Mouse (Mus musculus) CH12.LX (cell line): ENCODE data around the gene Pla1a. TPM values are rescaled to one million over a fixed set of nuclear protein-coding genes. Genes with fewer than 3 reads are reported as not detected.

Experiments used
- DNase-seq: peaks from one replicate; pipeline ENCODE4 v3.0.0-alpha.2; 2013; ENCODE audit errors: extremely low read depth
- H3K27ac ChIP-seq: 2 replicates; pipeline ENCODE4 v1.5.1; 2012; ENCODE audit warnings: low read depth, mild to moderate bottlenecking, control low read depth, moderate library complexity; ENCODE audit not compliant: insufficient read depth
- H3K27me3 ChIP-seq: replicated peaks from 2 replicates; pipeline ENCODE3; 2012; ENCODE audit warnings: inconsistent platforms
- H3K36me3 ChIP-seq, 2 experiments: replicated peaks in 1 of 2; 2 replicates each; pipeline versions ENCODE3 to v1.6.1; 2012; ENCODE audit warnings: inconsistent platforms in 1 of 2, low read length in 1 of 2, mild to moderate bottlenecking in 1 of 2, mixed read lengths in 1 of 2, moderate library complexity in 1 of 2; ENCODE audit not compliant: control insufficient read depth in 1 of 2, insufficient read depth in 1 of 2
- H3K4me1 ChIP-seq, 2 experiments: 2 replicates each; pipeline ENCODE4 v1.6.1; 2012; ENCODE audit warnings: inconsistent platforms in 1 of 2, moderate library complexity in 1 of 2; ENCODE audit not compliant: insufficient read depth in 2 of 2, control insufficient read depth in 1 of 2
- H3K4me2 ChIP-seq: 2 replicates; pipeline ENCODE4 v1.6.1; 2012; ENCODE audit warnings: low read depth, mild to moderate bottlenecking, control low read depth; ENCODE audit not compliant: poor library complexity, insufficient read depth, severe bottlenecking
- H3K4me3 ChIP-seq, 3 experiments: fragments of 150-350 bp in 1 of 3; sonication (generic) in 1 of 3; replicated peaks in 1 of 3; 2 replicates each; pipeline versions ENCODE3 to v1.5.1; 2011 to 2012; ENCODE audit warnings: low read depth in 2 of 3, low read length in 2 of 3, mild to moderate bottlenecking in 2 of 3, moderate library complexity in 2 of 3, control low read depth in 1 of 3, improper control_type of control experiment in 1 of 3, inconsistent platforms in 1 of 3, mixed read lengths in 1 of 3; ENCODE audit not compliant: poor library complexity in 1 of 3
- H3K79me2 ChIP-seq: replicated peaks from 2 replicates; pipeline ENCODE4 v1.6.1; 2012; ENCODE audit warnings: mild to moderate bottlenecking, moderate library complexity; ENCODE audit not compliant: control insufficient read depth, poor library complexity, insufficient read depth, severe bottlenecking; ENCODE audit errors: extremely low read depth
- H3K9ac ChIP-seq: 2 replicates; pipeline ENCODE4 v1.6.1; 2012; ENCODE audit warnings: low read depth, mild to moderate bottlenecking, control low read depth, moderate library complexity; ENCODE audit not compliant: insufficient read depth
- H3K9me3 ChIP-seq: replicated peaks from 2 replicates; pipeline ENCODE3; 2012; ENCODE audit warnings: low read length, inconsistent platforms, mixed read lengths
- BHLHE40 ChIP-seq: IDR thresholded peaks from 2 replicates; pipeline ENCODE4 v1.6.1; 2011; ENCODE audit warnings: mild to moderate bottlenecking, low read depth, low read length, improper control_type of control experiment
- CTCF ChIP-seq, 2 experiments: IDR thresholded peaks in 1 of 2; conservative IDR thresholded peaks in 1 of 2; 2 replicates each; pipeline ENCODE4 v1.5.1; 2011 to 2012; ENCODE audit warnings: low read depth in 2 of 2, low read length in 2 of 2, improper control_type of control experiment in 1 of 2, inconsistent platforms in 1 of 2, mild to moderate bottlenecking in 1 of 2, moderate library complexity in 1 of 2
- E2F4 ChIP-seq: IDR thresholded peaks from 2 replicates; pipeline ENCODE4 v1.6.1; 2011; ENCODE audit warnings: low read depth, low read length, improper control_type of control experiment; ENCODE audit not compliant: insufficient replicate concordance
- ELF1 ChIP-seq: IDR thresholded peaks from 2 replicates; pipeline ENCODE4 v1.6.1; 2014; ENCODE audit warnings: low read depth, mild to moderate bottlenecking, inconsistent platforms, low read length, improper control_type of control experiment
- EP300 ChIP-seq: IDR thresholded peaks from 2 replicates; pipeline ENCODE4 v1.6.1; 2011; ENCODE audit warnings: low read length, improper control_type of control experiment
- ETS1 ChIP-seq: conservative IDR thresholded peaks from 2 replicates; pipeline ENCODE4 v1.6.1; 2012; ENCODE audit warnings: low read depth, mild to moderate bottlenecking, inconsistent platforms, low read length, improper control_type of control experiment, moderate library complexity
- GABPA ChIP-seq: IDR thresholded peaks from 2 replicates; pipeline ENCODE4 v1.6.1; 2012; ENCODE audit warnings: low read depth, low read length, improper control_type of control experiment, inconsistent platforms; ENCODE audit not compliant: insufficient replicate concordance
- HCFC1 ChIP-seq: IDR thresholded peaks from 2 replicates; pipeline ENCODE4 v1.6.1; 2012; ENCODE audit warnings: low read depth, mild to moderate bottlenecking, inconsistent platforms, low read length, improper control_type of control experiment
- IRF4 ChIP-seq: IDR thresholded peaks from 2 replicates; pipeline ENCODE4 v1.6.1; 2014; ENCODE audit warnings: low read depth, mild to moderate bottlenecking, inconsistent platforms, low read length, improper control_type of control experiment
- JUN ChIP-seq: IDR thresholded peaks from 2 replicates; pipeline ENCODE4 v1.6.1; 2011; ENCODE audit warnings: low read depth, mild to moderate bottlenecking, low read length, improper control_type of control experiment, moderate library complexity; ENCODE audit not compliant: insufficient read depth
- JUND ChIP-seq: conservative IDR thresholded peaks from 2 replicates; pipeline ENCODE4 v1.6.1; 2011; ENCODE audit warnings: low read depth, low read length, improper control_type of control experiment
- KAT2A ChIP-seq: IDR thresholded peaks from 2 replicates; pipeline ENCODE4 v1.6.1; 2012; ENCODE audit warnings: low read length, improper control_type of control experiment, inconsistent platforms; ENCODE audit not compliant: insufficient replicate concordance
- MAFK ChIP-seq: IDR thresholded peaks from 2 replicates; pipeline ENCODE4 v1.6.1; 2011; ENCODE audit warnings: low read length, improper control_type of control experiment; ENCODE audit not compliant: insufficient replicate concordance
- MAX ChIP-seq: IDR thresholded peaks from 2 replicates; pipeline ENCODE4 v1.6.1; 2011; ENCODE audit warnings: low read length, improper control_type of control experiment
- MAZ ChIP-seq: IDR thresholded peaks from 2 replicates; pipeline ENCODE4 v1.6.1; 2012; ENCODE audit warnings: low read depth, mild to moderate bottlenecking, inconsistent platforms, low read length, improper control_type of control experiment, moderate library complexity
- MEF2A ChIP-seq: IDR thresholded peaks from 2 replicates; pipeline ENCODE4 v1.6.1; 2014; ENCODE audit warnings: low read depth, mild to moderate bottlenecking, inconsistent platforms, low read length, improper control_type of control experiment, borderline replicate concordance
- MXI1 ChIP-seq: IDR thresholded peaks from 2 replicates; pipeline ENCODE4 v1.6.1; 2011; ENCODE audit warnings: mild to moderate bottlenecking, low read depth, low read length, improper control_type of control experiment
- MYC ChIP-seq: IDR thresholded peaks from 2 replicates; pipeline ENCODE4 v1.6.1; 2011; ENCODE audit warnings: low read depth, mild to moderate bottlenecking, improper control_type of control experiment, low read length
- NELFE ChIP-seq: IDR thresholded peaks from 2 replicates; pipeline ENCODE4 v1.6.1; 2011; ENCODE audit warnings: low read depth, low read length, improper control_type of control experiment
- NRF1 ChIP-seq: IDR thresholded peaks from 2 replicates; pipeline ENCODE4 v1.6.1; 2014; ENCODE audit warnings: low read depth, mild to moderate bottlenecking, inconsistent platforms, low read length, improper control_type of control experiment, moderate library complexity
- PAX5 ChIP-seq: IDR thresholded peaks from 2 replicates; pipeline ENCODE4 v1.6.1; 2012; ENCODE audit warnings: low read length, inconsistent platforms, mixed read lengths
- POLR2A ChIP-seq: IDR thresholded peaks from 2 replicates; pipeline ENCODE4 v1.6.1; 2011; ENCODE audit warnings: low read depth, mild to moderate bottlenecking, improper control_type of control experiment, low read length
- RAD21 ChIP-seq: IDR thresholded peaks from 2 replicates; pipeline ENCODE4 v1.6.1; 2011; ENCODE audit warnings: low read depth, mild to moderate bottlenecking, low read length, improper control_type of control experiment, moderate library complexity
- RCOR1 ChIP-seq: conservative IDR thresholded peaks from 2 replicates; pipeline ENCODE4 v1.6.1; 2012; ENCODE audit warnings: low read depth, mild to moderate bottlenecking, inconsistent platforms, low read length, improper control_type of control experiment
- SIN3A ChIP-seq: IDR thresholded peaks from 2 replicates; pipeline ENCODE4 v1.6.1; 2012; ENCODE audit warnings: low read length, improper control_type of control experiment, inconsistent platforms
- TCF12 ChIP-seq: IDR thresholded peaks from 2 replicates; pipeline ENCODE4 v1.6.1; 2014; ENCODE audit warnings: low read depth, mild to moderate bottlenecking, inconsistent platforms, low read length, improper control_type of control experiment
- ZC3H11A ChIP-seq: IDR thresholded peaks from 2 replicates; pipeline ENCODE4 v1.6.1; 2012; ENCODE audit warnings: low read depth, mild to moderate bottlenecking, inconsistent platforms, low read length, improper control_type of control experiment
- ZMIZ1 ChIP-seq: IDR thresholded peaks from 2 replicates; pipeline ENCODE4 v1.6.1; 2012; ENCODE audit warnings: low read depth, mild to moderate bottlenecking, inconsistent platforms, low read length, improper control_type of control experiment
- dilution Hi-C: fragments of 300-500 bp; cut with MboI; formaldehyde crosslinking; loops from 2 replicates; pipeline ENCODE4 v1.14.3; 2020; ENCODE audit warnings: low sequenced_read_pairs; ENCODE audit not compliant: extremely low pct_unique_long_range_greater_than_20kb, extremely low pct_ligation_motif_present
- in situ Hi-C: fragments of 300-500 bp; cut with MboI; formaldehyde crosslinking; loops from 3 replicates; pipeline ENCODE4 v1.14.3; 2019; ENCODE audit warnings: low sequenced_read_pairs, low pct_ligation_motif_present, low pct_unique_long_range_greater_than_20kb, mixed read lengths
- polyA plus RNA-seq: library from polyadenylated mRNA; unstranded; fragments of >175 nt; gene quantifications from 2 replicates; pipeline ENCODE4 v1.2.1, GENCODE M21; 2012; ENCODE audit warnings: low read depth; ENCODE audit not compliant: insufficient read length
- total RNA-seq, 2 experiments: library from RNA; depleted of rRNA; stranded (reverse); fragments of 300-350 nt in 1 of 2; fragments of >200 nt in 1 of 2; gene quantifications; 2 replicates each; pipeline ENCODE4 v1.2.3; 2012 to 2014

Pla1a gene
- total and polyA plus RNA-seq, 3 experiments, result 9.3 to 27.9 (median 14.3) TPM

GRCm38 (mm10) chr16:38373941-38374340 is 59.0 kb downstream of the Pla1a start:
- Histone ChIP-seq H3K4me1 (peaks cover 73 to 82% of the 10 kb centered on the region in 2 experiments), H3K9me3 (no peaks in the 10 kb centered on the region), H3K9ac (no peak overlapping the region), H3K27ac (peak overlapping the region; percentile 18), H3K4me2 (no peak overlapping the region), H3K27me3 (peaks cover 2% of the 10 kb centered on the region), H3K4me3 (no peak overlapping the region), H3K79me2 (no peaks in the 10 kb centered on the region), H3K36me3 (no peaks in the 10 kb centered on the region)
- in situ Hi-C loops, result no loop called here
- no peak for DNase-seq
- 0 out of 2 replicates have a peak, but pooled peaks have one; percentile 8 for TF ChIP-seq NELFE
- 0 out of 2 replicates have a peak, but pooled peaks have one; percentile 4 for TF ChIP-seq HCFC1
- no peak for TF ChIP-seq IRF4
- dilution Hi-C loops, result no loop called here

DNA sequence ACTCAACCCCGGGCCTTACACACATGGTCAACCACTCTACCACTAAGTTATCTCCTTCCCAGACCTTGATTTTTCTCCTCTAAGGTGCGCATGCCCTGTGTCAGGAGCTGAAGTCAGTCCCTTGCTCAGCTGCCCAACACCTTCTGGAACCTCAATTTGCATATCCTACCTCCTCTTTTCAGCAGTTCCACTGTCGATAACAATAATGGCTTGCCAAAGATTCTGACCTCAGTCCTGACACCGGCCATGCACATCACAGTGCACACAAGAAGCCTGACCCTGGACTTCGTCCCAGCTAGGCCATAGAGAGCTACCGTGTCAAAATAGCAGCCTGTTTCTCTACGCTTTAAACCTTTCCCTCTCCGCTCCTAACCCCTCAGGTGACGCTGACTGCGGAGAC is 59.5 kb downstream of the Pla1a start:
- Histone ChIP-seq H3K4me3 (no peak overlapping the region), H3K79me2 (no peaks in the 10 kb centered on the region), H3K9me3 (no peaks in the 10 kb centered on the region), H3K4me1 (peaks cover 70 to 78% of the 10 kb centered on the region in 2 experiments), H3K9ac (no peak overlapping the region), H3K27ac (peak overlapping the region; percentile 18), H3K27me3 (peaks cover 2% of the 10 kb centered on the region), H3K4me2 (peak overlapping the region; percentile 18; the same call in 1 of the 2 replicates), H3K36me3 (peaks cover 0 to under 1% of the 10 kb centered on the region in 2 experiments)
- dilution Hi-C loops, result no loop called here
- in situ Hi-C loops, result no loop called here
- TF ChIP-seq ZC3H11A, result no peak
- peak; percentile 67 for TF ChIP-seq TCF12
- TF ChIP-seq PAX5, result no peak
- TF ChIP-seq HCFC1, result 0 out of 2 replicates have a peak, but pooled peaks have one; percentile 22
- peak; percentile 39; the same call in 1 of the 2 replicates for TF ChIP-seq MXI1
- TF ChIP-seq ETS1, result no peak
- TF ChIP-seq JUND, result no peak
- TF ChIP-seq CTCF (conservative IDR thresholded peaks at IDR 0.05 in 1 of 2, IDR thresholded peaks at IDR 0.05 in 1 of 2; ENCODE audit: low read depth in 2 of 2, low read length in 2 of 2), result no peak
- TF ChIP-seq MAZ, result 0 out of 2 replicates have a peak, but pooled peaks have one; percentile 40
- no peak for TF ChIP-seq MAFK
- TF ChIP-seq ELF1, result 0 out of 2 replicates have a peak, but pooled peaks have one; percentile 11
- no peak for TF ChIP-seq RCOR1
- TF ChIP-seq MEF2A, result peak; percentile 40; the same call in 1 of the 2 replicates
- TF ChIP-seq MAX, result peak; percentile 49; the same call in 1 of the 2 replicates
- TF ChIP-seq POLR2A, result no peak
- TF ChIP-seq MYC, result no peak; the same call in 1 of the 2 replicates
- peak; percentile 52; the same call in 1 of the 2 replicates for TF ChIP-seq EP300
- TF ChIP-seq JUN, result no peak
- TF ChIP-seq ZMIZ1, result no peak
- TF ChIP-seq NRF1, result peak; percentile 88
- TF ChIP-seq SIN3A, result no peak
- no peak for TF ChIP-seq KAT2A
- TF ChIP-seq NELFE, result 0 out of 2 replicates have a peak, but pooled peaks have one; percentile 27
- TF ChIP-seq GABPA, result no peak
- TF ChIP-seq IRF4, result peak; percentile 53; the same call in 1 of the 2 replicates
- no peak for TF ChIP-seq RAD21
- TF ChIP-seq E2F4, result no peak
- peak; percentile 61 for TF ChIP-seq BHLHE40
- DNase-seq, result no peak
